Mouse (Mus musculus) hindbrain, embryonic 13.5 days (tissue): ENCODE data around the gene Gm43191. TPM values are rescaled to one million over a fixed set of nuclear protein-coding genes. Genes with fewer than 3 reads are reported as not detected.

Experiments used
- ATAC-seq: fragments of 200-750 bp; cut with Nextera tagmentation; 2 replicates; pipeline ENCODE4 v1.8.0; 2017; ENCODE audit warnings: moderate TSS enrichment; ENCODE audit not compliant: low FRiP score
- H3K27ac ChIP-seq: fragments of 300-500 bp; sonication (generic); 2 replicates; pipeline ENCODE4 v1.5.1; 2015; ENCODE audit warnings: inconsistent platforms, mild to moderate bottlenecking, moderate library complexity
- H3K27me3 ChIP-seq: fragments of 300-500 bp; sonication (generic); 2 replicates; pipeline ENCODE4 v1.6.1; 2015; ENCODE audit warnings: mild to moderate bottlenecking, inconsistent platforms
- H3K36me3 ChIP-seq: fragments of 300-500 bp; sonication (generic); 2 replicates; pipeline ENCODE4 v1.6.1; 2015; ENCODE audit warnings: mild to moderate bottlenecking, inconsistent platforms
- H3K4me1 ChIP-seq: fragments of 300-500 bp; sonication (generic); replicated peaks from 2 replicates; pipeline ENCODE4 v1.6.1; 2015; ENCODE audit warnings: inconsistent platforms
- H3K4me2 ChIP-seq: fragments of 300-500 bp; sonication (generic); 2 replicates; pipeline ENCODE4 v1.6.1; 2015; ENCODE audit warnings: inconsistent platforms, mild to moderate bottlenecking, moderate library complexity
- H3K4me3 ChIP-seq: fragments of 300-500 bp; sonication (generic); 2 replicates; pipeline ENCODE4 v1.5.1; 2015; ENCODE audit warnings: mild to moderate bottlenecking, inconsistent platforms
- H3K9ac ChIP-seq: fragments of 300-500 bp; sonication (generic); 2 replicates; pipeline ENCODE4 v1.6.1; 2015; ENCODE audit warnings: mild to moderate bottlenecking, inconsistent platforms
- H3K9me3 ChIP-seq: fragments of 300-500 bp; sonication (generic); 2 replicates; pipeline ENCODE4 v1.6.1; 2016; ENCODE audit warnings: inconsistent platforms
- WGBS: fragments of 180-500 bp; shearing (Covaris S2); methylation state at CpG from one replicate; pipeline ENCODE4 v1.1.7; 2015; 5-methylcytosine and 5-hydroxymethylcytosine counted together
- polyA plus RNA-seq: library from polyadenylated mRNA; unstranded; fragments of >200 nt; fragmentation: Nextera tagmentation; extraction: Ambion mirVana; gene quantifications from 2 replicates; pipeline ENCODE4 v1.2.1, GENCODE M21; 2015

The Gm43191 gene
- polyA plus RNA-seq, 1 experiment from 2014 or later = 0.68 TPM

DNA sequence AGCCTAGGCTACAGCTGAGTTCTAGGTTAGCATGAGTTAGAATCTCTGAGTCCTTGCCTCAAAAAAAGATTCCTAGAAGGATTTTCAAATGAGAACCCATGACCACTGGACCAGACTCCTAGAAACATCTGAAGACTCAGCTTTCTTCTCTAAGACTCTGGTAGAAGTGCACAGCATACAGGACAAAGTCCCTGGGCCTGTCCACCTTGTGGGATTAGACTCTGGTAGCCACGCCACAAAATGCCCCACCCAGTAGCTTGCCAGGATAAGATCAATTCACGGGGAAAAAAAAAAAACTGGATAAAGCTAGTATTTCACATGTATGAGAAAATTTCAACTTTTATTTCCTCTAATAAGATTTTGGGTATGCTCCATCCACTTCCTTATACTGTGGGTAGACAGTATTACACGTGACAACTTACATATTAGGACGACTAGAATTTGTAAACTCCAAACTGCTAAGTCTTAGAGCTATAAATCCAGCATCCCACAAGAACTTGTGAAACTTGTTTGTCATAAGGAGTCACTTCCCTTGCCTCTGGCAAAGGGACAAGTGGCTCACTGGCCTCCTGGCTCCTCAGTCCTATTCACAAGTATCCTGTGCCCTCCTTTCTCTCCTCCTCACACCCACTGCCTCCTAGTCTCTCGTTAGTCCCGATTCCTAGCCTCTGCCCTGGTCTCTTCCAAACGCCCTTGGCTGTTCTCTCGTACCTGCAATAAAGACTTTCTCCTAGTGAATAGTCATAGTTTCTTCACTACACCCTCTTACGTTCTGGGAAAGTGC, 43.2 kb downstream of the Gm43191 start:
- no peak for ATAC-seq
- no peak overlapping the region for H3K4me2 ChIP-seq
- H3K27ac ChIP-seq = no peak overlapping the region
- WGBS = 91% methylated on average over 9 of the region's 9 CpGs
- no peak overlapping the region for H3K9ac ChIP-seq
- H3K4me1 ChIP-seq = peaks cover 6% of the 10 kb centered on the region
- no peak overlapping the region for H3K4me3 ChIP-seq
- H3K9me3 ChIP-seq = no peaks in the 10 kb centered on the region
- no peaks in the 10 kb centered on the region for H3K27me3 ChIP-seq
- peaks cover 91% of the 10 kb centered on the region for H3K36me3 ChIP-seq

DNA sequence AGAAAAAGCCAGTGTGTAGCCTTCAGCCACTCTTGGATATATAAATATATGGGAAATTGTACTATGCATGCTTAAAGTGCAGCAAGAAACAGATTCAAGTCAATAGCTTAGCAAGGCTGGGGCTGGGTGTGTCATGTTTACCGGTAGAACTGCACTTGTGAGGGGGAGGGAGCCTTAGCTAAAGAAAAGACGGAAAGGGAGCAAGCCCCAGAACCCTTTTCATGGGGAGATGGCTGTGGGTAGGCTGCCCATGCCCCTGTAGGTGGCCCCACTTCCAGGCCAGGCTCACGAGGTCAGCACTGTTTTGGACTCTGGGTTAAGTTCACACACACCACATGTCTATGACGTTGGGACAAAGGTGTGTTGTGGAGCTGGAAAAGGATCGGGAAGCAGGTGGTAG, 45.3 kb downstream of the Gm43191 start:
- ATAC-seq = no peak
- peaks cover 88% of the 10 kb centered on the region for H3K36me3 ChIP-seq
- WGBS = 73% methylated on average over 5 of the region's 5 CpGs
- H3K4me2 ChIP-seq = no peak overlapping the region
- H3K4me3 ChIP-seq = no peak overlapping the region
- no peaks in the 10 kb centered on the region for H3K9me3 ChIP-seq
- H3K27ac ChIP-seq = peak overlapping the region; percentile 66; the same call in 1 of the 2 replicates
- peaks cover 6% of the 10 kb centered on the region for H3K4me1 ChIP-seq
- H3K9ac ChIP-seq = no peak overlapping the region
- no peaks in the 10 kb centered on the region for H3K27me3 ChIP-seq

DNA sequence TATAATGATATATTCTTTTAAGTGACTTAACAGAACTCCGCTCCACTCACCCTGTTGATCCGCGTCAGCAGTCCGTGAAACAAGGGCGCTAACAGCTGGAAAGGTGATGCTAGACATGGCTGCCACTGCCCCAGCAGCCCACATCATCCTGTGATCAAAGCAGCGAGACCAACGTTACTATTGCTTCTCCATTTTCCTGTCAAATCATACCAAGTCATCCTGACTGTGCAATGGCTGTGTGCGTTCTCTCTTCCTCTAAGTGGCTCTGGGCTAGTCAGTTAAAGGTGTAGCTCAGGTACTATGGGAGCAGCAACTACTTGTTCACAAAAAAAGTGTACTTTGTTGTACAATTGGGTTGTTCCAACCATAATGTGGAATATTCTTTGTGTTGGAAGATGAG, 46.2 kb downstream of the Gm43191 start:
- peaks cover 6% of the 10 kb centered on the region for H3K4me1 ChIP-seq
- no peak overlapping the region for H3K9ac ChIP-seq
- H3K27me3 ChIP-seq = no peaks in the 10 kb centered on the region
- H3K36me3 ChIP-seq = peaks cover 87% of the 10 kb centered on the region
- ATAC-seq = no peak
- H3K9me3 ChIP-seq = no peaks in the 10 kb centered on the region
- H3K4me3 ChIP-seq = no peak overlapping the region
- WGBS = 97% methylated on average over 8 of the region's 8 CpGs
- H3K27ac ChIP-seq = no peak overlapping the region
- H3K4me2 ChIP-seq = no peak overlapping the region

DNA sequence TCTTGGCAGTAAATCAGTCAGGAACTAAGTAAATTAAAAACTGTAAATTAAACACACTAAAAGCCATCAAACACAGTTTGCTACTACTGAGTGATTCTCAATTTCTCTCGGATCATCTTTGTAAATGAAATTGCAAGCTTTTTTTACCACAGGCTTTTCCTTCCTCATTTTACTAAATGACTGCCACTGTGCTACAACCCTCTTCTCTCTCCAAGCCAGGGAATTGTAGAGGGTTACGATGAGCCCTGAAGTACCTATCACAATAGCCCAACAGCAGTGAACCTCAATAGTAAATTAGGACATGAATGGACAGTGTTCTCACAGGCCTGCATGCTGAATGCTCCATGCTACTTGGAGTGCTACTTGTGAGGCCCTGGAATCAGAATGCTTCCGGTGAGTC, 47.0 kb downstream of the Gm43191 start:
- WGBS = 94% methylated on average over 3 of the region's 3 CpGs
- ATAC-seq = no peak
- Histone ChIP-seq H3K9me3 (no peaks in the 10 kb centered on the region), H3K4me1 (peaks cover 6% of the 10 kb centered on the region), H3K4me3 (no peak overlapping the region), H3K4me2 (no peak overlapping the region), H3K27me3 (no peaks in the 10 kb centered on the region), H3K9ac (no peak overlapping the region), H3K27ac (no peak overlapping the region), H3K36me3 (peaks cover 79% of the 10 kb centered on the region)

DNA sequence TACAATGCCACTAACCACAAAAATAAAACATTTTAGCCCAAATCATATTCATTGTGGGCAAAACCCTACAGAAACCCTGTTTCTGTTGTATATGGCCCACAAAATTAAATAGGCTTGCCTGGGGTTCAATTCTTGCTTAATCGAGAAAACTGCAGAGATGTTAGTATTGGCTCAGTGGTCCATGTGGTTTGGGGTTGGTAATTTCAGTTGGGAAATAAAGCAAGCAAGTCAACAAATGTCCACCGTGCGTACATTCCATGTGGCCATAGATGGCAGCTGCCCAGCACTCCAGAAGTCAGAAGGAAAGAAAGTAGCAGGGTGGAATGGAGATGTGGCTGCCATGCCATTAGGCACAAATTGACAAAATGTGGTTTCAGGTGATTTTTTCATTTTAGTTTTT, 48.1 kb downstream of the Gm43191 start:
- Histone ChIP-seq H3K4me1 (peaks cover 6% of the 10 kb centered on the region), H3K9ac (no peak overlapping the region), H3K9me3 (no peaks in the 10 kb centered on the region), H3K4me3 (no peak overlapping the region), H3K4me2 (no peak overlapping the region), H3K27me3 (no peaks in the 10 kb centered on the region), H3K27ac (no peak overlapping the region), H3K36me3 (peaks cover 68% of the 10 kb centered on the region)
- no peak for ATAC-seq
- 91% methylated on average over 3 of the region's 3 CpGs for WGBS

DNA sequence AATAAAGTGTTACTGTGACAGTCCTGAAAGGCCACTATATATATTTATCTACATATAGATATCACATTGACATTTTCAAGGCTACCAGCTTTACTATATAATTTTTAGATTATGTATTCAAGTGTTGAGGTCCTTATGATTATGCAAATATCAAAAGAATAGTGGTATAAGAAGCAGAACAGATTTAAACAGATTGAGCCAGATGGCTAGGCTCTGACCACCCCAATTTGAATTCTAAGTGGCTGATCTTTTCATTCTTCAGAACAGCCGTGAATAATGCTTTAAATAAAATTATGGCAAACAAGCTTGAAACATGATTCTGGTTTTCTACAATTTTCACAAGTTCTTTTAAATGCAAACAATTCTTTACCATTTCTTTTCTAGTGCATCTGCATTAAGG, 49.6 kb downstream of the Gm43191 start:
- H3K27ac ChIP-seq = no peak overlapping the region
- no peak overlapping the region for H3K4me3 ChIP-seq
- H3K9ac ChIP-seq = no peak overlapping the region
- H3K4me1 ChIP-seq = peaks cover 6% of the 10 kb centered on the region
- H3K4me2 ChIP-seq = no peak overlapping the region
- ATAC-seq = no peak
- peaks cover 57% of the 10 kb centered on the region for H3K36me3 ChIP-seq
- H3K27me3 ChIP-seq = no peaks in the 10 kb centered on the region
- 68% methylated on average over 1 of the region's 1 CpGs for WGBS
- H3K9me3 ChIP-seq = no peaks in the 10 kb centered on the region

DNA sequence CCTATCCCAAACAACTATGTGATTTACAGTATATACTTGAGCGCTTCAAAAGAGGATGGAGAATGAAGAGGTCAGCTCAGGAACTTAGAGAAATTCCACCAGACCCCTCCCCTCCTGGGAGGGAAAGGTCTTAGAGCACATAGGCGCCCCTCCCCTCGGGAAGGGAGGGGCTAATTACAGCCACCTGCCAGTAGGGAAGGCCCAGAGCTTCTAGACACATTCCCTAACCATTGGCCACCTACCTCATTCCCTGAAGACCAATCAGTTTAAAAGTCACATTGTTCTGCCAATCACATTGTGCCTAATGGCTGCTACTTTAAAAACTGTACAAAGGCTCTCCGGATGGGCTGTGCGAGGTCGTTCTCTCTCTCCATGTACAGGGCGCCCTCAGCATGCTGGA, 58.4 kb downstream of the Gm43191 start:
- Histone ChIP-seq H3K27me3 (no peaks in the 10 kb centered on the region), H3K4me1 (no peaks in the 10 kb centered on the region), H3K4me3 (no peak overlapping the region), H3K9me3 (no peaks in the 10 kb centered on the region), H3K27ac (no peak overlapping the region), H3K36me3 (peaks cover 36% of the 10 kb centered on the region), H3K4me2 (no peak overlapping the region), H3K9ac (no peak overlapping the region)
- no peak for ATAC-seq
- WGBS = 91% methylated on average over 7 of the region's 7 CpGs

DNA sequence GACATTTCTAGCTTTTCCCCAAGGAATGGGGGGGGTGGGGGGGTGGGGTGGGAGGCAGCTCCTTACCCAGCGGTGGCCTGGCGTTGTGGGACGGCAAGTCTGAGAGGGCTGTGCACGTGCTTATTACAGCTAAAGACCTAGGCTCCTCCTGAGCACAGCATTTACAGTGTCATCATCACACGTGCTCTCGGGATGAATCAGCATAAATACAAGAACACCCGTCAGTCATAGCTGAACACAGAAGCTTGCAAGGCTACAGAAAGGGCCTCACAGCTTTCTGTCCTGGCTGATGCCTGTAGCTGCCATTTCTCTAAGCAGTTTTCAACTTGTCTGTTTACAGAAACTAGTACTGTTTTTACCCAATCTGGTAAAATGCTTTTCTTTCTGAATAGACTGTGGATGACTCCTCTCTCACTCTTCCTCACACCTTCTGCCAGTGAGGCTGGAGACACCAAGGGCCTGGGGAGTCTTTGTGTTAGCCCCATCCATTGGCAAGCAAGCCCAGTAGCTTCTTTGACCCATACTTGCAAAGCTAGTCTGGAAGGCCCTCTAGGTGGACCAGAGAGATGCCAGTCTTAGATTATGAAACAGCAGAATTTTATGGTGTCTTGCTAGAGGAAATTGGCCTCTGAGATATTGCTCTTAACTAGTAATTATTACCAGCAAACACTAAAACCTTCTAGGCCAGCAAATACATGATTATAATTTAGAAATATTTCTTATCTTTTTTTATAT, 60.3 kb downstream of the Gm43191 start:
- ATAC-seq = no peak
- no peak overlapping the region for H3K4me2 ChIP-seq
- no peak overlapping the region for H3K27ac ChIP-seq
- H3K4me1 ChIP-seq = no peaks in the 10 kb centered on the region
- H3K9ac ChIP-seq = no peak overlapping the region
- H3K36me3 ChIP-seq = peaks cover 43% of the 10 kb centered on the region
- no peaks in the 10 kb centered on the region for H3K9me3 ChIP-seq
- WGBS = 95% methylated on average over 7 of the region's 7 CpGs
- H3K27me3 ChIP-seq = no peaks in the 10 kb centered on the region
- H3K4me3 ChIP-seq = no peak overlapping the region

DNA sequence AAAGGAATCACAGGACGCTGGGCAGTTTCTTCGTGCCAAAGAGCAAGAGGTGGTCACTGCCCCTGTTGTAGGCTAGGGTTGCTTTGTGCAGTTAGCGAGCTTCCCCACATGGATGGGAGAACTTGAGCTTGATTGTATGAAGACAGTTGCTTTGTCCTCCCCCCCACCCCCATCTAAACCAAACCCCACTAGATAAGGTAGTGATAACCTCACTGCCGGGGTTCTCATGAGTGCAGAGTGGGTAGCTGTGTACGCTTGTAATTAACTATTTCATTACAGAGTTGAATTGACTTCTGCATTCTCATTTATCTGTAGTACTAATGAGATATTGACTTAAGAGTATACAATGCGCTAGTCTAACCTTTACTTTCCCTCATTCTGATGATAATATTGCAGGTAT, 62.2 kb downstream of the Gm43191 start:
- no peak for ATAC-seq
- Histone ChIP-seq H3K4me3 (no peak overlapping the region), H3K9ac (no peak overlapping the region), H3K36me3 (peaks cover 60% of the 10 kb centered on the region), H3K9me3 (no peaks in the 10 kb centered on the region), H3K4me1 (no peaks in the 10 kb centered on the region), H3K4me2 (no peak overlapping the region), H3K27me3 (no peaks in the 10 kb centered on the region), H3K27ac (no peak overlapping the region)
- 88% methylated on average over 6 of the region's 6 CpGs for WGBS

DNA sequence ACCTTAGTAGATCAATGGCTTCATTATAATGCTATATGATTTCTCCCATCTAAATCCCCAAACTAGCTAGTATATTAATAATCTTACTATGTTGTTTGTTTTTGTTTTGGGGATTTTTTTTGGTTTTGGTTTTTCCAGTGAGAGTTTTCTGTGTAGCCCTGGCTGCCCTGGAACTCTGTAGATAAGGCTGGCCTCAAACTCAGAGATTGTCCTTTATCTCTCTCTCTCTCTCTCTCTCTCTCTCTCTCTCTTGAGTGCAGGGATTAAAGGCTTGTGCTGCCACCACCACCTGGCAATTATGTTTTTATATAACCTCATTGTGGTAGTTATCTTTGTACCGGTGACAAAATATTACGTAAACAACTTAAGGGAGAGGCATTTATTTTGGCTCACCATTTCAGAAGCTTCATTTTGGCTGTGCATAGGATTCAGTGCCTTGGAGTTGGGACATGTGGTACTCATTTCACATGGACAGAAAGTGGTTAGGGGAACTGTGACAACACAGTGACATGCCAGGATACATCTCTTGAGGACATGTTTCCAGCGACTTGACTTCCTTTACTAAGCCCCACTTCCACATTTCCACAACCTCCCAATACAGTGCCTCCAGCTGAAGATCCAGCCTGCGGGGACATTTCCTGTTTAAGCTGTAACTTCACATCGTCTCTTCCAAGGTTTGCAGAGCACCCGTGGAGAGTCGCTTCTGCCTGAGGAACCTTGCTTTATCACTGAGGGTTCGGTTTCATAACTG, 65.6 kb downstream of the Gm43191 start:
- WGBS = 88% methylated on average over 8 of the region's 8 CpGs
- Histone ChIP-seq H3K9me3 (no peaks in the 10 kb centered on the region), H3K9ac (no peak overlapping the region), H3K4me1 (no peaks in the 10 kb centered on the region), H3K27ac (no peak overlapping the region), H3K4me3 (no peak overlapping the region), H3K4me2 (no peak overlapping the region), H3K36me3 (peaks cover 52% of the 10 kb centered on the region), H3K27me3 (no peaks in the 10 kb centered on the region)
- ATAC-seq = no peak

DNA sequence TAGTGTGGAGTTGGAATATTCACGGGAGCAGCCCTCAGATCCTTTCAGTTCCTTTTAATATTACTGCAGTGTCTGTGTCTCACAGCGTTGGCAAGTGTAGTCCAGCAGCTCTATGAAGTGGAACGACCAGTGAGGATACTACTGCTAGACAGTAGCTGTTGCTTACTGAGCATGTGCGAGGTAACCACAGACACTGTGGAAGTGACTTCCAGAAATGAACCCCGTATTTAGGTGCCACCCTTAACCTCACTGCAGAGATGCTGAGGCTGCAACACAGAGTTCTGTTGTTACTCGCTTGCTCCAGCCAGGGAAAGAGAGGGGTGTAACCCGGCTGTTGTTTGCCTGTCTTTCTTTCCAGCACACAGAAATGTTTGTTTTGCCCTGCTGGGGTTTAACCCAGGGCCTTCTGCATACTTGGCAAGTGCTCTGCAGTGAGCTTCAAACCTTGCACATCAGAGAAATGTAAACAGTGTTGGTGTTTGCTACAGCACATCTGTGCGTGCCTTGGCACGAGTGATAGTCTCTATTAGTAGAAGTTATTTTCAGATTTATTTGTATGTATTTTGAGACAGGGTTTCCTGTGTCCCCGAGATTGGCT, 66.7 kb downstream of the Gm43191 start, which contains the start of gene Trmt13:
Trmt13 (minus strand) TSS at position 293 of the 598 bp plus-strand sequence.
- no peaks in the 10 kb centered on the region for H3K4me1 ChIP-seq
- H3K4me2 ChIP-seq = no peak within 1 kb of the TSS
- no peaks in the 10 kb centered on the region for H3K27me3 ChIP-seq
- 84% methylated on average over 10 of the region's 10 CpGs for WGBS
- ATAC-seq = no peak
- H3K9me3 ChIP-seq = no peaks in the 10 kb centered on the region
- H3K9ac ChIP-seq = no peak within 1 kb of the TSS
- no peak within 1 kb of the TSS for H3K27ac ChIP-seq
- peaks cover 55% of the 10 kb centered on the region for H3K36me3 ChIP-seq
- H3K4me3 ChIP-seq = no peak within 1 kb of the TSS

DNA sequence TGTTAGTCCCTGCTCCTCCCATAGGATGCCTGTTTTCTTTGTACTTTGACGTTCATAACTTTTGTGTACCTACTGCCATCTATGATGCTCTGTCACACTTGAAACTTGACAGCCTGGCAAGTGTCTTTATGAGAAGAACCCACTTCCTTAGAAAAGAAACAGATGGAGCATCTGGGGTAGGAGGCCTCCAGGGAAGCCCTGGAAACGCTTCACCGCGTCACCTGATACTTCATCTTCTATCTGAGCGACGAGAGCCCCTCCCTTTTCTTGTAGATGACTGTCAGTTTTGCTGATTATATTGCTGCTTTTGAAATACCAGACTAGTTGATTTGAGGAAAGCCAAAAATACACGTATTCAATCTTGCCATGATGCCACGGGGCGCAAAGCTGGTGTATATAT, 76.5 kb downstream of the Gm43191 start:
- H3K4me2 ChIP-seq = no peak overlapping the region
- H3K4me3 ChIP-seq = no peak overlapping the region
- 68% methylated on average over 9 of the region's 9 CpGs for WGBS
- no peak overlapping the region for H3K27ac ChIP-seq
- no peak overlapping the region for H3K9ac ChIP-seq
- H3K36me3 ChIP-seq = peaks cover 26% of the 10 kb centered on the region
- no peaks in the 10 kb centered on the region for H3K4me1 ChIP-seq
- H3K9me3 ChIP-seq = no peaks in the 10 kb centered on the region
- no peaks in the 10 kb centered on the region for H3K27me3 ChIP-seq
- ATAC-seq = no peak
